ENCODE assay signal across 8 mouse cellular contexts in the genomic region with DNA sequence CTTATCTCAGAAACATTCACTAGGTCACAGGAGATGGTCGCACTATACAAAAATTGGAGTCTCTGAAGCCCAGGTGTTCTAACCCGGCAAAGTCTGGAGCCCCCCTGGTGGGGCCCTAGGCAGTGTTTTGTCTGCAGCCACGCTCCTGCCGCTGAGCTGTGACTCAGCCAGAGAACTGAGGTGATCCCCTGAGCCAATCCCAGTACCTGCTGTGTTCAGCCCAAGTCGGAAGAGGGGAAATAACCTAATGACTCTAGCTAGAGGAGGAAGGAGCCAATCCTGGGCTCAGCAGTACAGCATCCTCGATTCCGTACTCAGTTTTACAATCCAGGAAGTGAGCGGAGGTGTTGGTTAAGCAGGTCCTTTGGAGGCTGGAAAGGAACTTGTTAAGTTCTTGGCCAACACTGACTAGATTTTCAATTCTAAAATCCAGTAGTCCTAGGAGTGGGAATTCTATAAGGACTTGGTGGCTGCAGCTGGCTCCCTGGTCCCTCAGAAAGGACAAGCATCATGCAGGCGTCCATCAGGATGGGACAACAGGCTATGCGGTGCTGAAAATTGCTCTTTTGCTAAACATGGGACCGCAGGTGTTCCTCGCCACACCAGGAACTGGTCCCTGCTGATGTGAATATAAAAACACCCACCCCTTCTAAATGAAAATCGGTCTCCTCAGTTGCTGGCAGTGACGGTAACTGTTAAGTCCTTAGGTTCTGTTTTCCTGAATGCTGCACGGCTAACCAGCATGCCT. TPM values are rescaled to one million over a fixed set of nuclear protein-coding genes. Genes with fewer than 3 reads are reported as not detected.
DNase-seq lines count a peak whose midpoint lies in the region; ATAC-seq and TF ChIP-seq lines count a peak whose summit lies in the region.

No protein-coding gene starts in this region.

- ATAC-seq in embryonic facial prominence, embryonic 14.5 days (ENCODE audit: low read depth), result peak; percentile 92
- peak; percentile 84 for ATAC-seq in heart, embryonic 12.5 days (ENCODE audit: insufficient number of reproducible peaks, low FRiP score)
- ATAC-seq in kidney, embryonic 16.5 days (ENCODE audit: low FRiP score, low TSS enrichment), result peak; percentile 86
- peak; percentile 77 for ATAC-seq in liver, embryonic 11.5 days (replicated peaks; ENCODE audit: low FRiP score)

- no peaks in the 10 kb centered on the region for H3K79me2 ChIP-seq in myocyte (ENCODE audit: control insufficient read depth, insufficient read depth)

- H3K27ac ChIP-seq in embryonic facial prominence, embryonic 14.5 days (replicated peaks; ENCODE audit: low read depth, low read length), result peak overlapping the region; percentile 46; the same call in 1 of the 2 replicates
- 0 out of 2 replicates have a peak overlapping the region, but pooled peaks have one; percentile 15 for H3K27ac ChIP-seq in heart, embryonic 12.5 days (ENCODE audit: poor library complexity, severe bottlenecking)
- peak overlapping the region; percentile 16; the same call in 1 of the 2 replicates for H3K27ac ChIP-seq in kidney, embryonic 16.5 days (ENCODE audit: low read length)
- H3K27ac ChIP-seq in liver, embryonic 11.5 days (ENCODE audit: low read depth, low read length), result no peak overlapping the region; the same call in 1 of the 2 replicates

- H3ac ChIP-seq in myocyte (ENCODE audit: control insufficient read depth, insufficient read length), result no peak overlapping the region

- peak overlapping the region; percentile 46 for H3K9ac ChIP-seq in embryonic facial prominence, embryonic 14.5 days (ENCODE audit: low read depth, low read length)
- H3K9ac ChIP-seq in heart, embryonic 12.5 days, result peak overlapping the region; percentile 52; the same call in 1 of the 2 replicates
- H3K9ac ChIP-seq in kidney, embryonic 16.5 days (replicated peaks; ENCODE audit: low read length), result peak overlapping the region; percentile 40
- H3K9ac ChIP-seq in liver, embryonic 11.5 days (ENCODE audit: low read depth, low read length), result 0 out of 2 replicates have a peak overlapping the region, but pooled peaks have one; percentile 13

- no peaks in the 10 kb centered on the region for H3K36me3 ChIP-seq in embryonic facial prominence, embryonic 14.5 days (ENCODE audit: control insufficient read depth, insufficient read depth, low read length)
- H3K36me3 ChIP-seq in heart, embryonic 12.5 days, result no peaks in the 10 kb centered on the region
- no peaks in the 10 kb centered on the region for H3K36me3 ChIP-seq in kidney, embryonic 16.5 days (ENCODE audit: insufficient read depth, low read length)
- no peaks in the 10 kb centered on the region for H3K36me3 ChIP-seq in liver, embryonic 11.5 days (ENCODE audit: control insufficient read depth, insufficient read depth, low read length)
- H3K36me3 ChIP-seq in myocyte (ENCODE audit: control insufficient read depth, insufficient read depth), result no peaks in the 10 kb centered on the region

- H3K4me3 ChIP-seq in embryonic facial prominence, embryonic 14.5 days (ENCODE audit: low read depth, low read length), result peak overlapping the region; percentile 41
- H3K4me3 ChIP-seq in heart, embryonic 12.5 days, result peak overlapping the region; percentile 40
- H3K4me3 ChIP-seq in kidney, embryonic 16.5 days (ENCODE audit: low read length), result peak overlapping the region; percentile 43
- H3K4me3 ChIP-seq in liver, embryonic 11.5 days (ENCODE audit: low read depth, low read length), result peak overlapping the region; percentile 31
- H3K4me3 ChIP-seq in myocyte, result peak overlapping the region; percentile 4

- H3K9me3 ChIP-seq in embryonic facial prominence, embryonic 14.5 days (ENCODE audit: control insufficient read depth, low read length), result no peaks in the 10 kb centered on the region
- H3K9me3 ChIP-seq in heart, embryonic 12.5 days (replicated peaks), result no peaks in the 10 kb centered on the region
- no peaks in the 10 kb centered on the region for H3K9me3 ChIP-seq in kidney, embryonic 16.5 days (ENCODE audit: low read length)
- no peaks in the 10 kb centered on the region for H3K9me3 ChIP-seq in liver, embryonic 11.5 days (ENCODE audit: control insufficient read depth, low read length)

- WGBS in embryonic facial prominence, embryonic 14.5 days, result 7% methylated on average over 15 of the region's 15 CpGs
- WGBS in heart, embryonic 12.5 days, result 13% methylated on average over 15 of the region's 15 CpGs
- WGBS in kidney, embryonic 16.5 days, result 8% methylated on average over 15 of the region's 15 CpGs
- 14% methylated on average over 15 of the region's 15 CpGs for WGBS in liver, embryonic 11.5 days

- no peak for TF ChIP-seq POLR2A in myocyte (IDR thresholded peaks at IDR 0.05; ENCODE audit: insufficient read length, low read depth)

- peaks cover 21% of the 10 kb centered on the region for H3K4me1 ChIP-seq in embryonic facial prominence, embryonic 14.5 days (ENCODE audit: control insufficient read depth, insufficient read depth, low read length)
- peaks cover 45% of the 10 kb centered on the region for H3K4me1 ChIP-seq in heart, embryonic 12.5 days (replicated peaks)
- peaks cover 37% of the 10 kb centered on the region for H3K4me1 ChIP-seq in kidney, embryonic 16.5 days (ENCODE audit: insufficient read depth, low read length)
- peaks cover 34% of the 10 kb centered on the region for H3K4me1 ChIP-seq in liver, embryonic 11.5 days (replicated peaks; ENCODE audit: control insufficient read depth, insufficient read depth, low read length)

- no peaks in the 10 kb centered on the region for H3K27me3 ChIP-seq in embryonic facial prominence, embryonic 14.5 days (replicated peaks; ENCODE audit: control insufficient read depth, insufficient read depth, low read length)
- no peaks in the 10 kb centered on the region for H3K27me3 ChIP-seq in heart, embryonic 12.5 days (replicated peaks)
- no peaks in the 10 kb centered on the region for H3K27me3 ChIP-seq in kidney, embryonic 16.5 days (ENCODE audit: insufficient read depth, low read length)
- no peaks in the 10 kb centered on the region for H3K27me3 ChIP-seq in liver, embryonic 11.5 days (replicated peaks; ENCODE audit: control insufficient read depth, insufficient read depth, low read length)
- no peaks in the 10 kb centered on the region for H3K27me3 ChIP-seq in myocyte (ENCODE audit: control insufficient read depth, insufficient read depth, insufficient read length)

- DNase-seq in A20 (ENCODE audit: low read depth, low spot score), result peak; percentile 96
- peak; percentile 51 to 71 for DNase-seq in adrenal gland, postnatal 4 days (ENCODE audit: low spot score in 2 of 2)
- DNase-seq in embryonic facial prominence, embryonic 14.5 days (ENCODE audit: low spot score), result peak; percentile 96
- peak; percentile 82 for DNase-seq in liver, embryonic 11.5 days (ENCODE audit: low spot score)
- peak; percentile 69 to 78 for DNase-seq in spleen, postnatal 4 days (ENCODE audit: low spot score in 2 of 2)

- peak overlapping the region; percentile 66 for H3K4me2 ChIP-seq in embryonic facial prominence, embryonic 14.5 days (ENCODE audit: low read depth, low read length)
- peak overlapping the region; percentile 65 for H3K4me2 ChIP-seq in heart, embryonic 12.5 days
- peak overlapping the region; percentile 60 for H3K4me2 ChIP-seq in kidney, embryonic 16.5 days (replicated peaks; ENCODE audit: low read depth, low read length)
- H3K4me2 ChIP-seq in liver, embryonic 11.5 days, result peak overlapping the region; percentile 66
- H3K4me2 ChIP-seq in myocyte (ENCODE audit: low read depth), result peak overlapping the region; percentile 98

TF ChIP-seq in myocyte, 11 proteins besides CTCF, POLR2A, EP300 and RAD21:
- TF ChIP-seq MYOG (IDR thresholded peaks at IDR 0.05; ENCODE audit: control insufficient read depth in 1 of 3, insufficient read depth in 1 of 3, insufficient read length in 2 of 3, low read depth in 2 of 3) (no peak), MYOD1 (IDR thresholded peaks at IDR 0.05; ENCODE audit: control insufficient read depth in 1 of 3, insufficient read length in 2 of 3, low read depth in 2 of 3) (no peak), TCF3 (IDR thresholded peaks at IDR 0.05; ENCODE audit: insufficient read length, low read depth) (no peak), E2F4 (IDR thresholded peaks at IDR 0.05; ENCODE audit: insufficient read depth) (no peak), USF1 (IDR thresholded peaks at IDR 0.05; ENCODE audit: low read depth) (no peak), MAX (IDR thresholded peaks at IDR 0.05; ENCODE audit: low read depth) (no peak)

RNA-seq across cellular contexts. Expression of a gene that starts 19.1 kb away (rescaled TPM):
- 10 to 100 TPM; 21.6 to 23.4 TPM for total RNA-seq in adrenal gland, postnatal 4 days (2021)
- 7.1 and 7.5 TPM in 2 replicates for polyA plus RNA-seq in embryonic facial prominence, embryonic 14.5 days (2014; fragmentation: Nextera tagmentation; extraction: Ambion mirVana)
- polyA plus RNA-seq in heart, embryonic 12.5 days (2016; fragmentation: Nextera tagmentation; extraction: Ambion mirVana), result 6.5 and 6.9 TPM in 2 replicates
- 5.7 and 6.8 TPM in 2 replicates for polyA plus RNA-seq in kidney, embryonic 16.5 days (2015; fragmentation: Nextera tagmentation; extraction: Ambion mirVana)
- 9.6 and 10.4 TPM in 2 replicates for polyA plus RNA-seq in liver, embryonic 11.5 days (2014; fragmentation: Nextera tagmentation; extraction: Ambion mirVana)
- 4.6 TPM for polyA plus RNA-seq in myocyte (2012; fragmentation: generic; extraction: Trizol)
